Mouse (Mus musculus): Measurements from ENCODE around the gene Sh2b2. TPM values are rescaled to one million over a fixed set of nuclear protein-coding genes. Genes with fewer than 3 reads are reported as not detected.

The Sh2b2 gene
- 4.0 and 7.5 TPM in 2 replicates for total RNA-seq (2015; ENCODE audit: low replicate concordance)
- total RNA-seq (2017; ENCODE audit: low replicate concordance) = 0.13 and 2.3 TPM in 2 replicates

DNA sequence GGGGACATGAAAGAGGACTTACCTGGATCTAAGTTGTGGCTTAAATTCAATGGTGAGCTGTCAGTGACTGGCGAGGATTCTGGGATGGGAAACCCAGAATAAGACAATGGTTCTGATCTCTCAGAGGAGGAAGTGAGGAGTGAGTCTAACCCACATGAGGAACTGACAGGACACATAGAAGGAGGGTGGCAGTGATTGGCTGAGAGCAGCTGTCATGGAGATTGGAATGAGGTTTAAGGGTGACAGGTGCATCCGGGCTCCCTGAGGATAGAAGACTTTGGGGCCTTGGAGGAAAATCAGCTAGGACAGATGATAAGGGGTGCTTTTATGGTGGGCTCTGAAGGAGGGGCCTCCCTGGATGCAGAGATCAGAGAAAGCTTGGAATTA is at the start of gene Sh2b2:
Sh2b2 (minus strand) TSS at position 105 of the 387 bp plus-strand sequence.
- no peak for ATAC-seq (replicated peaks; ENCODE audit: low FRiP score, poor library complexity, severe bottlenecking)

DNA sequence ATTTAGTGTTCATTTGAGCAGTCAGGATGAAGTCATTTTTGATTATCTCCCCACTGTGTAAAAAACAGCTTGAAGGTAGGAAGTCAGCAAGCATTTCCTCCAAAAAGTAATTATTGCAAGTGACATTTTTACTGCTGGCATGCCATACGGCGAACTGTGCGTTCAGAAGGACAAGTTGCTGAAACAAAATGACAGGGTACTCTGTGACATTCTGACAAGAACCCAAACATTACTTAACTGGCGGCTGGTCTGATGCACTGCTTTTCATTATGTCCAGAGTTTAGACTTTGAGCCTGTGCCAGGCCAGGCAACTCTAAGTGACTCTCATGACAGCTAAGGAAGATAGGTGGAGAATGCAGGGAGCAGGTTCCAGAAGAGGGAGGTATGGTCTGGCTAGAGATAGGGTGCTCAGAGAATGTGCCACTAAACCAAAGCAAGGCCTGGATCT is 46.6 kb upstream of the Sh2b2 start:
- ATAC-seq (replicated peaks; ENCODE audit: low FRiP score, poor library complexity, severe bottlenecking) = no peak

DNA sequence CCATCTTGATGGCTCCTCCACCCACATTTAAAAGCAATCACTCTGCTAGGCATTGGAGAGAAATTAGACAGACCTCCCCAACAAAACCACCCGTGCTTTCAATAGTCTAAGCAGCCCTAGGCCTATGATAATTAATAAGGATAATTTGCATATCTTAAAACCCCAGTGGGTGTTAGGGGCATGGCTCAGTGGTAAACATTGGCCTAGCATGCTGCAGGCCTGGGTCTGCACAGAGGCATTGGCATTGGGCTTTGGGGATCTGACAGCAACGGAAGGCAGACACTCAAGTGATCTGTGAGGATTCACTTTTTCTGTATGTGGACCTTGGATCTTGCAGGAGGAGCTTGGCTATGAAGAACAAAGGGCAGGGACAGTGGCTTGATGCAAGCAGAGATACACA is 46.0 kb upstream of the Sh2b2 start:
- no peak for ATAC-seq (replicated peaks; ENCODE audit: low FRiP score, poor library complexity, severe bottlenecking)

DNA sequence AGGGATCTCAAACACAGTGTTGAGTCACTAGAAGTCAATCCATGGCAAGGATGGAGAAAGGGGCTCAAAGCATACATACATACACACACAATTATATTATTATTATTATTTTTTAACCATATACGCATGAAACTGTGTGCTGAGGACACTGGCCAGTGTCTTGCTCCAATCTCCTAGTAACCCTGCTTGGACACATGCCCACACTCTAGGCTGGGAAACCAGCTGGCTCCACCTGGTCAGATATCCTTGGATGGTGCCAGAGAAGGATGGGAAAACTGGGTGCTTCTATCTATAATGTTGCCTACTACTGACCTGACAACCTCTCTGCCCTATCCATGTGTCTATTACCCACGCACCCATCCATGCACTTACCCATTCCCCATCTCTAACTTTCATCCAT is 45.2 kb upstream of the Sh2b2 start:
- no peak for ATAC-seq (replicated peaks; ENCODE audit: low FRiP score, poor library complexity, severe bottlenecking)

DNA sequence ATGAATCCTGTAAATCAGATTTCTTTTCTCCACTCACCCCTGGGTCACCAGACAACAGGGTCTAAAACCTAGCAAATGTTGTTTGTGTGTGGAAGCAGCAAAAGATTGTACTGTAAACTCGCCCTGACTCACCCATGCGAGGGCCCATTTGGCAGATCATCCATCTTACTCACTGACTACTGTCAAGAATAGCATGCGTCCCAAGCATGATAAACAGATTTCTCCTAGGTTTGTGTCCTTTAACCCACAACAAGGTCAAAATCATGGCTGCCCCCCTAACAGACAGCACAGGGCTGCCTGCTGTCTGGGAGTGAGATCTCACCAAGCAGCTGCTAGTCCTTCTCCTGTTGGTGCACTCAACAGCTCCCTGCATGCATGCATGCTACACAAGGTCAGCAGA is 43.4 kb upstream of the Sh2b2 start:
- no peak for ATAC-seq (replicated peaks; ENCODE audit: low FRiP score, poor library complexity, severe bottlenecking)

GRCm38 (mm10) chr5:136288351-136289081 is 42.2 kb upstream of the Sh2b2 start:
- no peak for ATAC-seq (replicated peaks; ENCODE audit: low FRiP score, poor library complexity, severe bottlenecking)

GRCm38 (mm10) chr5:136286566-136286965 is 40.2 kb upstream of the Sh2b2 start:
- no peak for ATAC-seq (replicated peaks; ENCODE audit: low FRiP score, poor library complexity, severe bottlenecking)

DNA sequence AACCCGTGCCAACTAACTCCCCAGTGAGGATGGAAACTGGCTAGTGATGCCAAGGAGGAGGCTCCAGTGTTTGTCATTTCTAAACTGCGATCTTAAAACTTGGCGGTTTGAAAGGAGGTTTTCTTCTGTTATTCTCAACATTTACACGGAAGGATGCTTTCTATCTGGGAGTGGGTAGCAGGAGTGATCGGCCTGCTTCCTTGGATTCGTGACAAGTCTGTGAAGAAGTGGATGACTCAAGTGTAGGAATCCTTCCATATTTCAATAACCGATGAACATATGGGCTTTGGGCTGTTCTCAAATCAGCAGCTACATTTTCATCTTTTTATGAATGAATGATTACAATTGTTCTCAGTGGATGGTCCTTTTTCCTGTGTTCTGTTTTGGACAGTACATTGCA is 38.8 kb upstream of the Sh2b2 start:
- no peak for ATAC-seq (replicated peaks; ENCODE audit: low FRiP score, poor library complexity, severe bottlenecking)

- ATAC-seq (replicated peaks; ENCODE audit: low FRiP score, poor library complexity, severe bottlenecking) = no peak
These were observed 35.0 kb upstream of the Sh2b2 start for GRCm38 (mm10) chr5:136281351-136281750.

DNA sequence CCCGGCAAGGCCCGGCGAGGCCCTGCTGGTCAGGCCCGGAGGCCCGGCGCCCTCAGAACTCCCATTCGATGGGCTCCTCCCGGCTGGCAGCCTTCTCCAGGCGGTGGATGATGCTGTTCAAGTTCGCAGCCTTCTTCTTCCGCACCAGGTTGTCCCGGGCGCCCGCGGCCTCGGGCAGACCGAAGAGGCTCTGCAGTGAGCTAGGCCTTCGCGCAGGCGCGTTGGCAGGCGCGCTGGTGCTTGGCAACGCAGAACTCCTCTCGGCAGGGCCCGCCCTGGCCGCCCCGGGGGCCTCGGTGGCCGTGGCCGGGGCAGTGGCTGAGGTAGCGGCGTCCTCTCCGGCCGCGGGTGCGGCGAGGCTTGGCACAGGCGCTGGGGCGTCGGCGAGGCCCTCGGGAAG is 28.4 kb upstream of the Sh2b2 start:
- ATAC-seq (replicated peaks; ENCODE audit: low FRiP score, poor library complexity, severe bottlenecking) = no peak

DNA sequence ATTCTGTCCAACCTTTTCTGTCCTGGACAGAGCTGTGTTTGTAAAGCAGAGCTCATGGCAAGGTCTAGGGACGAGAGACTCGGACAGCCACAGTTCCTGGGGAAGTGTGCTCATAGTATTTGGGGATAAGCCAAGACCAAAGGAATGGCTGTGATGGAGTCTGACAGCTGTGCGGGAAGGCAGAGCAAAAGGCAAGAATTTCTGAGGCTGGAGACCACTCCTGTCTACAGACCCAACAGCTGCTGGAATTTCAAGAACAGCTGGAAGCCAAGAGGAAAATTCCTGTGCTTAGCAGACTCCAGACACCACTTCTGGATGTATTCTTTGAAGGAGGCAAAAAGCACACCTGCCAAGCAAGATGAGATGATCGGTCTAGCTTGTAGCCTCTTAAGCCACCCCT is 23.6 kb upstream of the Sh2b2 start:
- ATAC-seq (replicated peaks; ENCODE audit: low FRiP score, poor library complexity, severe bottlenecking) = no peak

GRCm38 (mm10) chr5:136266077-136266476 is 19.7 kb upstream of the Sh2b2 start:
- no peak for ATAC-seq (replicated peaks; ENCODE audit: low FRiP score, poor library complexity, severe bottlenecking)

DNA sequence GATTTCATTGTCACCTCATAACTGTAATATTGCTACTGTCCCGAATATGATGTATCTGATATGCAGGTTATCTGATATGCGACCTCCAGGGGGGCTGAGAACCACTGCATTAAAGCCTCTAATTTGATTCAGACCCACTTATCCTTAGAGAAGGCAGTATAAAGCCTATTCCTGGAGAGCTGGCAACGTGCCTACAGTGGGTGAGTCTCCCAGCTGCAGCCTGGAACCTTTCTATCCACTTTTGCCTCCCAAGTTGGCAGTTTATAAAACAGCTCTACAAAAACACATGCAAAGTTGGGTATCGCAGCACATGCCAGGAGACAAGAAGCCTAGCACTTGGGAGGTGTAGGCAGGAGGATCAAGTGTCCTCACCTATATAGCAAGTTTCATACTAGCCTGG is 17.0 kb upstream of the Sh2b2 start:
- no peak for ATAC-seq (replicated peaks; ENCODE audit: low FRiP score, poor library complexity, severe bottlenecking)

DNA sequence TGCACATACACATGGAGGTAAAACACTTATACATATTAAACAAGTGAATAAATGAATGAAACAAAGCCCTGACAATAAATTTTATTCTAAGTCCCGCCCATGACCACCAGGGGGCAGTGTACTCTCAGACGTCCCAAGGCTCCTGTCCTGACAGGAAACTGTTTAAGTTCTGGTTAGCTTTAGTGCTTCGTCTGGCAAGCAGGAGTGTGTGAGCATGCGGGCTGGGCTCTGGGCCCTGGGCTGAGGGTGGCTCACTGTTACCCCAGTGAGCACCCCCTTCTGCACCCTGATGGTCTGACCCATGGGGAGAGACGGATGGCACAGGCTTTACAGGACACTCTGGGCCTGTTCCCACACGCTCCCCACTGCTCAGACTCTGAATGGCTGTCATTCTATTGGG is 12.6 kb upstream of the Sh2b2 start:
- 0 out of 2 replicates have a peak, but pooled peaks have one; percentile 44 for ATAC-seq (replicated peaks; ENCODE audit: low FRiP score, poor library complexity, severe bottlenecking)

DNA sequence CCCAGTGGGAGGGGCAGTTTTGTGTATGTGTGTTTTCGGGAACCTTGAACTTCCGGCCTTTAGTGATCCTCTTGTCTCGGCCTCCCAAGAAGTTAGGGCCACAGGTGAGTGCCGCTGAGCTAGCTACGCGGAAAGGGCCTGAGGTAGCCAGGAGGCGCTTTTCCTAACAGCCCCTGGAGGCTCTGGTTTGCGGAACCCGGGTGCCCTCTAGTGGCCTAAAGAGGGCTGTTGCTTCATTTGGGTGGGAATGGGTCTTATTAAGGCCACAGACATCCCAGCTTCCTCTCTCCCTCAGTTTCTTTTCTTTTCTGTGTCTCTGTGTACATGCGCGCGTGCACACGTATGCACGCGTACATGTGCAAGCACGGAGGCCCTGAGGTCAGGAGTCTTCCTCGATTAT is 6.5 kb upstream of the Sh2b2 start:
- no peak for ATAC-seq (replicated peaks; ENCODE audit: low FRiP score, poor library complexity, severe bottlenecking)

DNA sequence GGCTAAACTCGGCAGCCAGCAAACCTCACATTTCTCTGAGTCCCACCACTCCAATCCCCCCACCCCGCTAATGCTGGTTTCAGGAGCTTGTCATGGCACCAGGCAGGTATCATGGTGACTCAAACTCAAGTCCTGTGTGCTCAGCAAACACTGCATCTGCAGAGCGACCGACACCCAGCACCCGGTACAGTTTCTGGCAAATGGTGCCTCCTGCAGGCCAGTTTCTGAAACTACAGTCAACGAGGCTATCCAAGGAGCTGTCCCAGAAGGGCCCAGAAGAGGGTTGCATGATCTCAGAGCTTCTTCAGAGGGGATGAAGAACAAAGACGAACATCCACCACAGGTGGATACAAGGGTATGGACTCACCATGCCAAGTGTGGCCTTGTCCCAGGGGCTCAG is 4.6 kb upstream of the Sh2b2 start:
- ATAC-seq (replicated peaks; ENCODE audit: low FRiP score, poor library complexity, severe bottlenecking) = no peak

GRCm38 (mm10) chr5:136248441-136248840 is 2.1 kb upstream of the Sh2b2 start:
- no peak for ATAC-seq (replicated peaks; ENCODE audit: low FRiP score, poor library complexity, severe bottlenecking)

- no peak for ATAC-seq (replicated peaks; ENCODE audit: low FRiP score, poor library complexity, severe bottlenecking)
These were observed 560 bp downstream of the Sh2b2 start for GRCm38 (mm10) chr5:136245541-136246451.

DNA sequence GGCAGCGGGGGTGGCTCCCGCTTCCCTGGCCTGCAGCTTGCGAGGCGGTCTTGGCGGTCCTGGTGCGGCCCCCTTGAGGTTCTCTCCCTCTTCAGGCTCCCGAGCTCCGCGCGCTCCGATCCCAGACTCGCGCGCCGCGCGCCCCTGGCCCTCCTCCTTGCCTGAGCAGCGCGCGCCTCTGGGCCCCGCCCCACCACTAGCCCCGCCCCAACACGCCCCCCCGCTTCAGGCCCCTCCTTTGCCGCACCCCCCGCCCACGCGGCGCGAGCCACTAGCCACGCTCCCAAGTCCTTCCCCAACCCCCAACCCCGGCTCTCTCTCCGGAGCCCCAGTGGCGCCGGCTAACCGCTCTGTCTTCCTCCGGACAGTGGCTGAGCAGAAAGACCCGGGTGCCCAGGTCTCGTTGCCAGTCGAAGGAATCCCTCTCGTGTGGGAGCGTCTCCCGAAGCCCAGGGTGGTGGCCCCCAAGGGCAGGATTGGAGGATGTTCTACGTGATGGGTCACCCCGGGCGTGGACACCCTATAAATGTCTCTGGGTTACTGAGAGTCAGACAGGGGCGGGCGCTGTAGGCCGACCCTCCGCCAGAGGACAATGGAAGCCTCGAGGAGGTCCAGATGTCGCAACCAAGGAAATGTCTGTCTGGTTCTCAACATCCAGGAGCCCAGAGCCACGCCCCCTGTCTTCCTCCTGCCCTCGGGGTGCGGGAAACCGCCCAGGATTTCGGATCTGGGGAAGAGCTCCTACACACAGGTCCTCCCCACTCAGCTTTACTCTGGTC is 1.4 kb downstream of the Sh2b2 start:
- no peak for ATAC-seq (replicated peaks; ENCODE audit: low FRiP score, poor library complexity, severe bottlenecking)
